ENCODE assay signal across 9 mouse cellular contexts in the genomic region with DNA sequence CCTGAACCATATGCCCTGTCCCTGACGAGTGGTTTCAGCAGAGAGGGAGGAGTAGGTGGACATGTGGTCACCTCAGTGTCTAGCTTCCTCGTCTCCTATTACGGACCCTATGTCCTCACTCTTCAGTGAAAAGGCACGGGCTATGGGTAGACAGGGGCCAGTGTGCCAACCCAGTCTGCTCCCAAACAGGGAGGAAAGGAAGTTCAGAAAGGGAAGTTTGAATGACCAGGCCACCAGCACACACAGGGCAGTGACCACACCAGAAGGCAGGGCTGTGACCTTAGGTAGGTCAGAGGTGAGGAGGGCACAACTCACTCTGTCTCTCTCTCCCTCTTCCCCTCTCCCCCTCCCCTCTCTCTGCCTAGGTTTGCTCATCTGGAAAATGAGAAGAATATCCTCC. TPM values are rescaled to one million over a fixed set of nuclear protein-coding genes. Genes with fewer than 3 reads are reported as not detected.
A peak's percentile ranks its signal among the peaks of the same experiment; 100 is the strongest.
DNase-seq lines count a peak whose midpoint lies in the region; ATAC-seq and TF ChIP-seq lines count a peak whose summit lies in the region.
"Had no signal": no experiment of that assay in that cellular context is flagged by ENCODE, and none has a peak within 500 bp of the region (broad histone marks: within the 10 kb centered on the region; RNA-seq: fewer than 3 reads in every experiment).

No protein-coding gene starts in this region.

- H3K9ac ChIP-seq in hindbrain, embryonic 11.5 days (ENCODE audit: low read depth, low read length), result peak overlapping the region; percentile 66

- no peak for TF ChIP-seq CTCF in bone marrow, adult 2 months (IDR thresholded peaks at IDR 0.05; ENCODE audit: control insufficient read depth, insufficient read depth, low read length)

- WGBS in heart, embryonic 10.5 days, result 67% methylated on average over 4 of the region's 4 CpGs
- 15% methylated on average over 4 of the region's 4 CpGs for whole genome bisulfite sequencing in bone marrow, adult 2 months
- WGBS in hindbrain, embryonic 11.5 days, result 56% methylated on average over 4 of the region's 4 CpGs

- peak overlapping the region; percentile 60 for H3K4me3 ChIP-seq in heart, embryonic 10.5 days
- H3K4me3 ChIP-seq in bone marrow, adult 2 months (replicated peaks; ENCODE audit: control insufficient read depth, low read depth, low read length), result peak overlapping the region; percentile 78
- H3K4me3 ChIP-seq in hindbrain, embryonic 11.5 days (ENCODE audit: low read depth, low read length), result peak overlapping the region; percentile 45

- peak overlapping the region; percentile 65 for H3K4me2 ChIP-seq in hindbrain, embryonic 11.5 days (replicated peaks; ENCODE audit: low read depth, low read length)

- H3K4me1 ChIP-seq in heart, embryonic 10.5 days, result peaks cover 36% of the 10 kb centered on the region
- H3K4me1 ChIP-seq in bone marrow, adult 2 months (ENCODE audit: control insufficient read depth, insufficient read depth, low read length), result peaks cover 9% of the 10 kb centered on the region
- H3K4me1 ChIP-seq in hindbrain, embryonic 11.5 days (replicated peaks; ENCODE audit: control insufficient read depth, insufficient read depth, low read length), result 0 out of 2 replicates have a peak, but pooled peaks cover 5% of the 10 kb centered on the region

- TF ChIP-seq POLR2A in bone marrow, adult 2 months (IDR thresholded peaks at IDR 0.05; ENCODE audit: borderline replicate concordance, control insufficient read depth, low read depth, low read length), result 0 out of 2 replicates have a peak, but pooled peaks have one; percentile 17

- peak overlapping the region; percentile 82 for H3K27ac ChIP-seq in heart, embryonic 10.5 days
- H3K27ac ChIP-seq in bone marrow, adult 2 months (ENCODE audit: control insufficient read depth, insufficient read depth, low read depth, low read length, poor library complexity), result peak overlapping the region; percentile 27
- no peak overlapping the region for H3K27ac ChIP-seq in hindbrain, embryonic 11.5 days (ENCODE audit: low read depth, low read length)

- ATAC-seq in hindbrain, embryonic 11.5 days (ENCODE audit: low FRiP score), result no peak

- H3K36me3 ChIP-seq in heart, embryonic 10.5 days, result peaks cover 24% of the 10 kb centered on the region
- H3K36me3 ChIP-seq in hindbrain, embryonic 11.5 days (ENCODE audit: control insufficient read depth, insufficient read depth, low read length), result no peaks in the 10 kb centered on the region

- H3K9me3 ChIP-seq in heart, embryonic 10.5 days, result no peaks in the 10 kb centered on the region
- H3K9me3 ChIP-seq in hindbrain, embryonic 11.5 days (ENCODE audit: control insufficient read depth, low read length), result no peaks in the 10 kb centered on the region

- intact Hi-C loops in heart, postnatal 25 days (cut with DNase I), result no loop called here

- no peak for DNase-seq in heart, embryonic 10.5 days (ENCODE audit: low spot score)
- no peak for DNase-seq in heart, postnatal 25 days (ENCODE audit: low spot score)
- no peak for DNase-seq in hindbrain, embryonic 11.5 days (ENCODE audit: low spot score)
- peak; percentile 21 for DNase-seq in lung, postnatal 10 days
- peak; percentile 26 for DNase-seq in yolk sac, embryonic 10.5 days (ENCODE audit: low spot score)
- DNase-seq in gastrocnemius, postnatal 10 days, result no peak
- DNase-seq in right cerebral cortex, adult 2 months (ENCODE audit: low spot score in 2 of 2), result no peak

- H3K27me3 ChIP-seq in heart, embryonic 10.5 days (ENCODE audit: insufficient read depth, poor library complexity, severe bottlenecking), result no peaks in the 10 kb centered on the region
- no peaks in the 10 kb centered on the region for H3K27me3 ChIP-seq in hindbrain, embryonic 11.5 days (ENCODE audit: control insufficient read depth, insufficient read depth, low read length)
- H3K27me3 ChIP-seq: Patski had no signal

RNA-seq across cellular contexts. Expression of gene Tpcn2, which starts 0.8 kb away (rescaled TPM):
- 5.7 and 5.8 TPM in 2 replicates for polyA plus RNA-seq in heart, embryonic 10.5 days (2016; fragmentation: Nextera tagmentation; extraction: Ambion mirVana)
- 1 to 10 TPM; 3.0 to 4.2 TPM for total RNA-seq in heart, postnatal 25 days (2021)
- polyA plus RNA-seq in bone marrow, adult 2 months (2011; ENCODE audit: insufficient read depth, insufficient read length, low replicate concordance, missing spikeins), result 6.9 and 34.7 TPM in 2 replicates
- 2.1 and 3.7 TPM in 2 replicates for polyA plus RNA-seq in hindbrain, embryonic 11.5 days (2014; fragmentation: Nextera tagmentation; extraction: Ambion mirVana)
- 1 to 10 TPM; 3.6 to 7.2 TPM for total RNA-seq in gastrocnemius, postnatal 10 days (2021)

RNA-seq across cellular contexts. Expression of gene Mrgprf, which starts 17.6 kb away (rescaled TPM):
- 0.17 and 0.21 TPM in 2 replicates for polyA plus RNA-seq in heart, embryonic 10.5 days (2016; fragmentation: Nextera tagmentation; extraction: Ambion mirVana)
- total RNA-seq in heart, postnatal 25 days (2021), result 1 to 10 TPM; 4.3 to 5.5 TPM
- polyA plus RNA-seq in bone marrow, adult 2 months (2011; ENCODE audit: insufficient read depth, insufficient read length, low replicate concordance, missing spikeins), result not detected in 2 replicates
- polyA plus RNA-seq in hindbrain, embryonic 11.5 days (2014; fragmentation: Nextera tagmentation; extraction: Ambion mirVana), result 0.26 and 0.47 TPM in 2 replicates
- total RNA-seq in gastrocnemius, postnatal 10 days (2021), result 1 to 10 TPM; 5.6 to 9.3 TPM

RNA-seq across cellular contexts. Expression of gene Mrgprd, which starts 31.6 kb away (rescaled TPM):
- not detected in 2 replicates for polyA plus RNA-seq in heart, embryonic 10.5 days (2016; fragmentation: Nextera tagmentation; extraction: Ambion mirVana)
- total RNA-seq in heart, postnatal 25 days (2021), result not detected
- polyA plus RNA-seq in bone marrow, adult 2 months (2011; ENCODE audit: insufficient read depth, insufficient read length, low replicate concordance, missing spikeins), result not detected in 2 replicates
- not detected in 2 replicates for polyA plus RNA-seq in hindbrain, embryonic 11.5 days (2014; fragmentation: Nextera tagmentation; extraction: Ambion mirVana)
- total RNA-seq in gastrocnemius, postnatal 10 days (2021), result not detected
- polyA plus RNA-seq: Patski had no signal

Comparison
In these comparisons a context has a peak if more than half of its experiments do, and no peak if none do; other contexts are left out.
1. DNase-seq: peak in lung, postnatal 10 days (single experiment) and yolk sac, embryonic 10.5 days (single experiment); none in heart, embryonic 10.5 days (single experiment), heart, postnatal 25 days (single experiment), hindbrain, embryonic 11.5 days (single experiment), gastrocnemius, postnatal 10 days (single experiment) and right cerebral cortex, adult 2 months (0 of 2).
2. Peak in every context shown above with its lines, with median percentiles within 50 percentile points of each other: H3K4me3 ChIP-seq.